Mouse (Mus musculus) megakaryocyte-erythroid progenitor cell, adult 5-6 weeks (primary cell): ENCODE measurements at regions not wholly inside any gene's neighbourhood (a gene's known extent, or its start where the extent isn't known, plus 50 kb on each side); places are given as distances from the start of the nearest gene placed in this dataset.
A peak's percentile ranks its signal among the peaks of the same experiment; 100 is the strongest.

Source experiments
- ATAC-seq: replicated peaks from 2 replicates; pipeline ENCODE4 v1.8.0; 2016; ENCODE audit warnings: mild to moderate bottlenecking, inconsistent platforms; ENCODE audit not compliant: severe bottlenecking, poor library complexity, low FRiP score, low TSS enrichment

DNA sequence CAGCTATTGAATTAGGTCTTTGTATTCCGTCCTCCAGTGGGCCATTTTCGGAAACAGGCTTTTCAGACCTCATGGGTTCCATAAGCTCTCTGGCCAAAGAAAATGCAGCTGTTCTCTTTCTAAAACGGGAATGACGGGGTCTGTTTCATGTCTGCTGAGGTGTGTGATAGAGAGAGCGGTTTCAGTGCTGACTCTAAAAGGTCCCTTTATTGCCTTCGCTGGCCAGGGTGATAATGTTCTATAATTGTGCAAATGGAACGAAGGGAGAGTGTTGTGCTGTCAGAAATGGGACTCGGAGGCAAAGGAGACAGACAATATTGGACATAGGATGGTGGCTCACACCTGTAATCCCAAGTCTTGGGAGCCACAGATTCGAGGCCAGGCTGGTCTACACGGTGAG, 53.5 kb upstream of the Osbpl8 start:
- ATAC-seq = no peak

DNA sequence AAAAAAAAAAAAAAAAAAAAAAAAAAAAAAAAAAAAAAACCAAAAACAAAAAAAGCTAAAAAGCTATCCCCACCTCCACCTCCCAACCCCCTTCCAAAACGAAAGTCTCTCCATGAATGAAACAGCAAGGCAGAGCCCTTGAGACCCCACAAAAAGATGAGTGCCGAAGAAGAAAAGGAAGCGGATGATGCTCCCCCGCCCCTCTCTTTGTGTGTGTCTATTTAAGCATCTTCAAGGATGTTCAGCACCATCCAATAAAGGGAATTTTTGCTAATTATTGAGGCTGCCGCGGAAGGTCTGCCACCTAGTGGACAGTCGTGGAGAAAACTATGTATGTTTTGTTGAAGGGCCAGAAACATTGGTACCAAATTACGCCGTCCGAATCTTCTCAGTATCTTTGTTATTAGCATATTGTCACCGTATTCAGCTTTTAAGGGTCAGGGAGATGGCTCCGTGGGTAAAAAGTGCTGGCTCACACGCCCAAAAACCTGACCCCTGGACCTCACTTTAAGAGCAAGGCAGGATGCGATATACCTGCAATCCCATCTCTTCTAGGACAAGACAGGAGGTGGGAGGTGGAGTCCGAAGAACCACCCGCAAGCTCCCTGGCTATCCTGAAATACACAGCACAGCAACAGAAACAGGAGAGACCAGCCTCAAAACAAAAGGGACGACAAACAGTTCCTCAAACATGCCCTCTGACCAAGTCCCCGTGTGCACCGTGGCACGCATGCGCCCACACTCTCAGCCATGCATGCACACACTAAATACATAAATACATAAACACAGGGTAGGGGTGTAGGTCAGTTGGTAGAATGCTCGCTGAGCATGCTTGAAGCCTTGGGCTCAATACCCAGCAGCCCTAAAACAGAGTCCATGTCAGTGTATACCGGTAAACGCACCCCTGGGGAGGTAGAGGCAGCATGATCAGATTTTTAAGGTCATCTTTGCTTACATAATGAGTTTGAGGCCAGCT, 55.6 kb upstream of the Osbpl8 start:
- ATAC-seq = peak; percentile 73

- no peak for ATAC-seq
Observed at GRCm38 (mm10) chr10:111107852-111108251, 56.7 kb upstream of the Osbpl8 start.

GRCm38 (mm10) chr10:111107387-111107786, 57.2 kb upstream of the Osbpl8 start:
- peak; percentile 51 for ATAC-seq

- no peak for ATAC-seq
Observed at GRCm38 (mm10) chr10:111106411-111106810, 58.1 kb upstream of the Osbpl8 start.

GRCm38 (mm10) chr10:111105662-111106061, 58.9 kb upstream of the Osbpl8 start:
- no peak for ATAC-seq

DNA sequence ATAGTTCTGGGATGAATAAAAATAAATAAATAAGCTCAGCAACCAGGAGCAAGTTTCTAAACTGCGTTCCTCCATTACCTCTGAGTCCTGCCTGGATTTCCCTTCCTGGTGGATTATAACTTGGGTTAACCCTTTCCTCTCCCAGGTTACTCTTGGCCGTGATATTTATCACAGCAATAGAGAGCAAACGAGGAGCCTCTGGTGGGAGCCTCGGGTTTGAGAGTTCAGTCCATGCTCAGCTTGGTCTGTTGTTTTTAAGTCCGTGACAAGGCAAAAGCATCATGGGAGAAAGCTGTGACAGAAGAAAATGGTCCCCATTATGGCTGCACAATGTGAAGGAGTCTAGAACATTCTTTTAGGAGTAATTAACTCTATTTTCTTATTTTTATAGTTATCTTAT, 61.0 kb upstream of the Osbpl8 start:
- ATAC-seq = no peak

- peak; percentile 78 for ATAC-seq
Observed at GRCm38 (mm10) chr10:111103086-111103485, 61.5 kb upstream of the Osbpl8 start.

GRCm38 (mm10) chr10:111101901-111102761, 62.4 kb upstream of the Osbpl8 start:
- ATAC-seq = peak; percentile 69

- peak; percentile 51 for ATAC-seq
Observed at GRCm38 (mm10) chr10:111099812-111100464, 64.6 kb upstream of the Osbpl8 start.

DNA sequence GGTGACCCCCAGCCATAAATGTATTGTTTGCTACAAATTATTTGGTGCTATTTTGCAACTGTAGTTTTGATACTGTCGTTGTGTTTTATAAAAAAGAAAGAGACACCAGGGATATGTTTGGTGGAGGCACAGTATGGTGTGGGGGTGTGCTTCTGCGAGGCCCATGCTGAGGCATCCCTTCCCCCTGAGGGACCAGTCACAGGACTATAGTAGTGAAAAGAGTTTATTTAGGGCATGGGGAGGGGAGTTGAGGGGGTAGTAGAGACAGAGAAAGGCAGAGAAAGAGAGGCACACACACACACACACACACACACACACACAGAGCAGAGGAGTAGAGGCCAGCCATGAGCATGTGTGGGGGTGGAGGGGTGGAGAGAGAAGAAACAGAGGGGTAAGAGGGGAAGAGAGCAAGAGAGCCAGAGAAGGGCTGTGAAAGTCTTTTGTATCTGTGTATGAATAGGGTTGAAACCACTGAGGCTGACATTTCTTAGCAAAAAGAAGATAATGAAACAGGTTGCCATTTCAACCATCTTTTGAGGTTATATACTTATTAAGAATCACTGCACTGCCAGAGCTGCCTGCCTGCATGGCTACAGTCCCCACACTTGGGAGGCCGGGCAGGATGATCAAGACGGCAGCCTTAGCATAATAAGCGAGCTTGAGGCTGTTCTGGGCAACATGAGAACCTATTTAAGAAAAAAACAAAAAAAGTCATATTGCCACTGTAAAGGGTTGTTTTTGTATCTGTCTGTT, 65.3 kb upstream of the Osbpl8 start:
- ATAC-seq = no peak

DNA sequence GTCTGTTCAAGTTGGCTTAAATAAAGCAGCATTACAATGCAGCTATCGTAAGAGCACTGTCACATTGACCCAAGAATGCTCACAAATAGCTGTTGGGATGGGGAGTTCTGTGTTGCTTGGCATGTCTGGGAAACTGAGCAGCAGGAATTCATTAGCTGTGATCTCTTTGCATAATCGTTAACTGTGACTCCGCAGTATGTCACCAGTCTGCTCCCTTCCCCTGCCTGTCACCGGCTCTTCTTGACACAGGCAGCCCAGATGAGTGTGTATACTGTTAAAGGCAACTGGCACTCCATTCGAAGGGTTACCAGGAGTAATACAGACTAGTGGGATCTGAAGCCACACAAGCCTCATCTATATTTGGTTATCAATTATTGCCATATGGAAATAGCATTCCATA, 67.3 kb upstream of the Osbpl8 start:
- ATAC-seq = no peak

- no peak for ATAC-seq
Observed at GRCm38 (mm10) chr10:111096811-111097210, 67.7 kb upstream of the Osbpl8 start.

GRCm38 (mm10) chr10:111094405-111094804, 70.1 kb upstream of the Osbpl8 start:
- no peak for ATAC-seq

DNA sequence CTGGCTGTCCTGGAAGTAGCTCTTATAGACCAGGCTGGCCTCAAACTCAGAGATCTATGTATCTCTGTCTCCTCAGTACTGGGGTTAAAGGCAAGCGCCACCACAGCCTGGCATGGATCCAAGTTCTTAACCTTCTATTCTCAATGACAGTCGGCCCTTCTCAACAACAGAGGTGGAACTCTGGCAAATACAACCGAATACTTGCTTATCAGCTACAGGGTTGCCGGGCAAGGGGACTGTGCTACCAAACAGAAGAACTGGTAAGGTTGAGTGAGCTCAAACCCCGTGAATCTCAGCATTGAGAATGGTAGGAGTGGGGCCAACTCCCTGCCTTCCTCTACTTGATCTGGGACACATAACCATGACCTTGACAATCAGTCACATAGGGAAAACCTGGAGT, 75.2 kb upstream of the Osbpl8 start:
- peak; percentile 83 for ATAC-seq

DNA sequence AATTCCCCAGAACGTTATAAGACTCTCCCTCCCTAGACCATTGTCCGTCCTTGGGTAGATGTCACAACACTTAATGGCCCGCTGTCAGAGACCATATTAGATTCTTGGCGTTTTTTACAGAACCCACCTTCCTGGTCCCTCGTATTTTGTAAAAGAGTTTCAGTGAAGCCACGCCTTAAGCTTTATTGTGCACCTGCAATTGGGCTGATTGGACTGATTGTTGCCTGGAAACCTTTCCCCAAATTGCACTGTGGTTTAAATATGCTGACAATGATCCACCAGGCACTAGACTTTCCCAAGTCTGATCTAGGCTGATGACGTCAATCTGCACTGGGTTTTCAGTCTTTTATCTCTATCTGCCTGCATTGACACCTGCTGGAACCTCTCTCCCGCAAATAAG, 75.6 kb upstream of the Zdhhc17 start:
- 0 out of 2 replicates have a peak, but pooled peaks have one; percentile 23 for ATAC-seq

DNA sequence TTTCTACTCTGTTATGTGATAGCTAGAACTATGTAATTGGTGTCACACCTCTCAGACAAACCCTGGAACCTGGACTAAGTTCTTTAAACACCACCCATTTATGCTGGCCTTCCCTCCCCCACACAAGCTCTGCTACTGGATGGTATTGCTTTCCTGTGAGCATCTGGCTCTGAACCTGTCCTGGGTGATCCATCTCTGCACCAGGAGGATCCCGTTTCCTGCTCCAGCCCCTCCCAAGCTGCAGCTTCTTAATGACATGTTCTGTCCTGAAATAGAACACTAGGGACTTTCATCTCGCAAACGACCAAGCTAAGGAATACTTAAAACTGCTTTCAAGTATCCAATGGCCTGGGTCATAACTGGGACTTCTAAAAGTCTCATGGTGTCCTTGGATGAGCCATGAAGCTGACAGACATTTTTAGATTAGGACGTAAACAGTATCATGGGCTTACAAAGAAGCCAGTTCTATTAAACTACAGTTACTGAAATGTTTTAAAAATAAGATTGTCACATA, 74.4 kb upstream of the Zdhhc17 start:
- no peak for ATAC-seq

GRCm38 (mm10) chr10:111083861-111084260, 73.9 kb upstream of the Zdhhc17 start:
- ATAC-seq = no peak

DNA sequence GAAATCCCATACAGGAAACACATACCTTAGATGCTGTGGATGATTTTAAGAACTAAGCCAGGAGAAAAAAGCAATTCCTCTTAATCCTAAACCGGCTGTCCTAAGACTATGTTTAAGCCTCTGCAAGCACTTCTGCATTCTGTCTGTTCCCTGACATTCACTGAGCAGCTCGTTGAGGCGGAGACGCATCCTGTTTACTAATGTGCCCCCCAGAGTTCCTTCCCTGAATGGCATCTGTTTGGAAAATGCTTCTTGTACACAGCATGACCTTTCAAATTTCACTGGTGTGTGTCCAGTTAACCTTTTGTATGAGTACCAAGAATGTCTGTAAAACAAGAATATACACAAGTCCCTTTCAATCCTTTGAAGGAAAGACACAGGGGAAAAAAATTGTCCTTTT, 73.4 kb upstream of the Zdhhc17 start:
- 0 out of 2 replicates have a peak, but pooled peaks have one; percentile 37 for ATAC-seq
